Mouse (Mus musculus): ENCODE measurements around the gene Rab30.

- TF ChIP-seq CTCF (IDR thresholded peaks at IDR 0.05; ENCODE audit: low read depth) (no peak), EP300 (optimal IDR thresholded peaks at IDR 0.05) (no peak)
Measured at GRCm38 (mm10) chr7:92802158-92802557, 60.8 kb downstream of the Rab30 start.
